Mouse (Mus musculus): ENCODE data around the gene 4933428G20Rik. TPM values are rescaled to one million over a fixed set of nuclear protein-coding genes. Genes with fewer than 3 reads are reported as not detected.

Gene 4933428G20Rik
- polyA plus RNA-seq, 1 experiment = 1.0 TPM

DNA sequence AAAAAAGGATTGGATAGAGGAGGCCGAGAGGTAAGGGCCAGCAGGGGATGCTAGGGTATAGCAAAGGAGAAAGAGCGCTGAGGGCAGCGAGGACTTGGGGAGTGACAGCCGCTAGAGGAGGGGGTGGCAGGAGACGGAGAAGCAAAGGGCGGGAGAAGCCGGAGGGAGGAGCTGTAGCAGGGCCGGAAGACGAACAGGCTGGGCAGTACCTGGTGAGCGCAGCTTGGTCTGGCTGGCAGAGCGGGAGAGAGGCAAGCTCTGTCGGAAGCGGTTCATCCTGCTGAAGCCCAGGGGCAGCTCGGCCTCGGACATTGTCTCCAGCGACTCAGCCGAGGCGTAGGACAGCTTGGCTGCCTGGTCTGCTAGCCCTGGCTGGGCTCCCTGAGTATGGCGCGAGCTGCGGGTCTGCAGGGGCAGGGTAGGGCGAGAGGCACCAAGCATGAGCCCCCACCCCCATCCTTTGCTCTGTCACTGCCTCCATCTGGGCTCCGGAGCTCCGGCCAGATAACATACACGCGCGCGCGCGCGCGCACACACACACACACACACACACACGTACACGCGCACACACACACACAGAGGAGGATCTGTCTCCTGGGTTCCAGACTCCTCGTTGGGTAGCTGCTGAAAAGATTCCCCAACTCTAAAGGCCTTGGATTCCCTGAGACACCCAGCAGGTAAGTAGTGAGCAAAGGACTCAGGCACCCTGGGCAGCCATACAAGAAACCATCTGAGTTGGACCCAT, 36.9 kb upstream of the 4933428G20Rik start:
- H3K4me2 ChIP-seq (ENCODE audit: low read depth) = no peak overlapping the region
- H3K4me3 ChIP-seq = no peak overlapping the region
- no peak for TF ChIP-seq TCF12 (IDR thresholded peaks at IDR 0.05; ENCODE audit: insufficient read depth, poor library complexity, severe bottlenecking)
- TF ChIP-seq POLR2AphosphoS2 (IDR thresholded peaks at IDR 0.05; ENCODE audit: insufficient read length, low read depth) = no peak
- TF ChIP-seq E2F4 (IDR thresholded peaks at IDR 0.05; ENCODE audit: insufficient read depth) = no peak
- no peak for TF ChIP-seq REST (IDR thresholded peaks at IDR 0.05; ENCODE audit: insufficient read depth, insufficient read length)
- no peak for TF ChIP-seq SRF (IDR thresholded peaks at IDR 0.05; ENCODE audit: control insufficient read depth, insufficient read length, low read depth)
- TF ChIP-seq TCF3 (IDR thresholded peaks at IDR 0.05; ENCODE audit: insufficient read length, low read depth) = no peak
- TF ChIP-seq MYOD1 (IDR thresholded peaks at IDR 0.05; ENCODE audit: control insufficient read depth in 1 of 3, insufficient read length in 2 of 3, low read depth in 2 of 3) = no peak
- no peak for TF ChIP-seq CEBPB (IDR thresholded peaks at IDR 0.05; ENCODE audit: insufficient read depth, poor library complexity, severe bottlenecking)
- no peak for TF ChIP-seq MAX (IDR thresholded peaks at IDR 0.05; ENCODE audit: low read depth)
- TF ChIP-seq MYOG (IDR thresholded peaks at IDR 0.05; ENCODE audit: control insufficient read depth in 1 of 3, insufficient read depth in 1 of 3, insufficient read length in 2 of 3, low read depth in 2 of 3) = no peak
- TF ChIP-seq POLR2A (IDR thresholded peaks at IDR 0.05; ENCODE audit: insufficient read length, low read depth) = no peak
- TF ChIP-seq USF1 (IDR thresholded peaks at IDR 0.05; ENCODE audit: low read depth) = no peak
- peaks cover 84% of the 10 kb centered on the region for H3K27me3 ChIP-seq (ENCODE audit: control insufficient read depth, insufficient read depth, insufficient read length)
- H3K36me3 ChIP-seq (ENCODE audit: control insufficient read depth, insufficient read depth) = no peaks in the 10 kb centered on the region
- no peaks in the 10 kb centered on the region for H3K79me2 ChIP-seq (ENCODE audit: control insufficient read depth, insufficient read depth)
- H3ac ChIP-seq (ENCODE audit: control insufficient read depth, insufficient read length) = no peak overlapping the region

DNA sequence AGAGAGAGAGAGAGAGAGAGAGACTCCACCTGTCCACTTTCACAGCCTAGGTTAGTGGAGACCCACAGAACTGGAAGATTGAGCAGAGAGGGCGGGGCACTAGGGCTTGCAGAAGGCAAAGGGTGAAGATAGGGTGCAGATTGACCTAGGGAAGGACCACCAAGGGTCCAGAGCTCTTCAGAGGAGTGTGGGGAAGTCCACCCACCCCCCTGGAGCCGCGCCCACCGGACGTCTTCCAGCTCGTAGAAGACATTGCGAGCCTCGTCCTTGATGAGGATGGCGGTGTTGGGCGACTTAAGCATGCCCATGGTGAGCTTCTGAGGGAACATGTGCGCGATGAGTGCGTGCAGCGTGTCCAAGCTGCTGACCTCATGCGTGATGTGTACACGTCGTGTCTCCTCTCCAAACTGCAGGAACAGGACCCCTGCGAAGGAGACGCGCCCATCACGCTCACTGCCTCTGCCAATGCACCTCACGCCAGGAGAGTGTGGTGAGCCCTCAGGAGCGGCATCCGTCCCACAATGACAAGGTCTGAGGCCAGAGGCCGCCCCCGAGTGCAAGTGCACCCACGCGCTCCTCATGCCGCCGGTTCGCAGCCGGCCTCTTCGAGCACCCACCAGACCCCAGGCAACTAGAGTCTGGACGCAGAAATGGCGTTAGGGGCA, 36.1 kb upstream of the 4933428G20Rik start:
- Histone ChIP-seq H3K79me2 (ENCODE audit: control insufficient read depth, insufficient read depth) (no peaks in the 10 kb centered on the region), H3K4me3 (no peak overlapping the region), H3K27me3 (ENCODE audit: control insufficient read depth, insufficient read depth, insufficient read length) (peaks cover 77% of the 10 kb centered on the region), H3K36me3 (ENCODE audit: control insufficient read depth, insufficient read depth) (no peaks in the 10 kb centered on the region), H3ac (ENCODE audit: control insufficient read depth, insufficient read length) (no peak overlapping the region), H3K4me2 (ENCODE audit: low read depth) (no peak overlapping the region)
- no peak for TF ChIP-seq REST (IDR thresholded peaks at IDR 0.05; ENCODE audit: insufficient read depth, insufficient read length)
- TF ChIP-seq MAX (IDR thresholded peaks at IDR 0.05; ENCODE audit: low read depth) = no peak
- TF ChIP-seq SRF (IDR thresholded peaks at IDR 0.05; ENCODE audit: control insufficient read depth, insufficient read length, low read depth) = no peak
- no peak for TF ChIP-seq CEBPB (IDR thresholded peaks at IDR 0.05; ENCODE audit: insufficient read depth, poor library complexity, severe bottlenecking)
- TF ChIP-seq MYOD1 (IDR thresholded peaks at IDR 0.05; ENCODE audit: control insufficient read depth in 1 of 3, insufficient read length in 2 of 3, low read depth in 2 of 3) = no peak
- no peak for TF ChIP-seq TCF3 (IDR thresholded peaks at IDR 0.05; ENCODE audit: insufficient read length, low read depth)
- no peak for TF ChIP-seq USF1 (IDR thresholded peaks at IDR 0.05; ENCODE audit: low read depth)
- no peak for TF ChIP-seq E2F4 (IDR thresholded peaks at IDR 0.05; ENCODE audit: insufficient read depth)
- no peak for TF ChIP-seq POLR2AphosphoS2 (IDR thresholded peaks at IDR 0.05; ENCODE audit: insufficient read length, low read depth)
- TF ChIP-seq MYOG (IDR thresholded peaks at IDR 0.05; ENCODE audit: control insufficient read depth in 1 of 3, insufficient read depth in 1 of 3, insufficient read length in 2 of 3, low read depth in 2 of 3) = no peak
- TF ChIP-seq TCF12 (IDR thresholded peaks at IDR 0.05; ENCODE audit: insufficient read depth, poor library complexity, severe bottlenecking) = no peak
- no peak for TF ChIP-seq POLR2A (IDR thresholded peaks at IDR 0.05; ENCODE audit: insufficient read length, low read depth)

GRCm38 (mm10) chr11:97535660-97536059, 35.5 kb upstream of the 4933428G20Rik start:
- Histone ChIP-seq H3ac (ENCODE audit: control insufficient read depth, insufficient read length) (no peak overlapping the region), H3K4me3 (no peak overlapping the region), H3K79me2 (ENCODE audit: control insufficient read depth, insufficient read depth) (no peaks in the 10 kb centered on the region), H3K27me3 (ENCODE audit: control insufficient read depth, insufficient read depth, insufficient read length) (peaks cover 77% of the 10 kb centered on the region), H3K36me3 (ENCODE audit: control insufficient read depth, insufficient read depth) (no peaks in the 10 kb centered on the region), H3K4me2 (ENCODE audit: low read depth) (no peak overlapping the region)
- no peak for TF ChIP-seq POLR2A (IDR thresholded peaks at IDR 0.05; ENCODE audit: insufficient read length, low read depth)
- no peak for TF ChIP-seq MAX (IDR thresholded peaks at IDR 0.05; ENCODE audit: low read depth)
- TF ChIP-seq E2F4 (IDR thresholded peaks at IDR 0.05; ENCODE audit: insufficient read depth) = no peak
- TF ChIP-seq POLR2AphosphoS2 (IDR thresholded peaks at IDR 0.05; ENCODE audit: insufficient read length, low read depth) = no peak
- TF ChIP-seq SRF (IDR thresholded peaks at IDR 0.05; ENCODE audit: control insufficient read depth, insufficient read length, low read depth) = no peak
- TF ChIP-seq MYOD1 (IDR thresholded peaks at IDR 0.05; ENCODE audit: control insufficient read depth in 1 of 3, insufficient read length in 2 of 3, low read depth in 2 of 3) = no peak

DNA sequence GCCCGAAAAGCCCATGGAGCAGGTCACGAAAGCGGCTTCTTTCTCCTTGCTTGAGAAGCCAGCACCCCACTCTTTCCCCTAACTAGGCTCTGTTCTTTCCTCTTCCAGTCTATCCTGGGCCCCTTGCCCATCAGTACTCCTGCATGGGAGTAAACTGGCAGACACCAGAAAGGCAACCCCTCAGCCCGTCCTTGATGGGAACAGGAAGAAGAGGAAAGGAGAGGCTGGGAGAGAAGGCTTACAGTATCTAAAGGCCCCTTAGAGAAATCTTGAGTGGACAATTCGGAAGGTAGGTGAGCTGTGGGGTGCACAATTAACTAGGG, 35.1 kb upstream of the 4933428G20Rik start:
- TF ChIP-seq CEBPB (IDR thresholded peaks at IDR 0.05; ENCODE audit: insufficient read depth, poor library complexity, severe bottlenecking) (no peak), E2F4 (IDR thresholded peaks at IDR 0.05; ENCODE audit: insufficient read depth) (no peak), MYOD1 (IDR thresholded peaks at IDR 0.05; ENCODE audit: control insufficient read depth in 1 of 3, insufficient read length in 2 of 3, low read depth in 2 of 3) (no peak), MAX (IDR thresholded peaks at IDR 0.05; ENCODE audit: low read depth) (no peak), REST (IDR thresholded peaks at IDR 0.05; ENCODE audit: insufficient read depth, insufficient read length) (no peak), USF1 (IDR thresholded peaks at IDR 0.05; ENCODE audit: low read depth) (no peak), POLR2AphosphoS2 (IDR thresholded peaks at IDR 0.05; ENCODE audit: insufficient read length, low read depth) (no peak), SRF (IDR thresholded peaks at IDR 0.05; ENCODE audit: control insufficient read depth, insufficient read length, low read depth) (no peak), TCF3 (IDR thresholded peaks at IDR 0.05; ENCODE audit: insufficient read length, low read depth) (no peak), POLR2A (IDR thresholded peaks at IDR 0.05; ENCODE audit: insufficient read length, low read depth) (no peak), MYOG (IDR thresholded peaks at IDR 0.05; ENCODE audit: control insufficient read depth in 1 of 3, insufficient read depth in 1 of 3, insufficient read length in 2 of 3, low read depth in 2 of 3) (no peak), TCF12 (IDR thresholded peaks at IDR 0.05; ENCODE audit: insufficient read depth, poor library complexity, severe bottlenecking) (no peak)
- Histone ChIP-seq H3K4me3 (no peak overlapping the region), H3K36me3 (ENCODE audit: control insufficient read depth, insufficient read depth) (no peaks in the 10 kb centered on the region), H3K4me2 (ENCODE audit: low read depth) (no peak overlapping the region), H3K27me3 (ENCODE audit: control insufficient read depth, insufficient read depth, insufficient read length) (peaks cover 77% of the 10 kb centered on the region), H3ac (ENCODE audit: control insufficient read depth, insufficient read length) (no peak overlapping the region), H3K79me2 (ENCODE audit: control insufficient read depth, insufficient read depth) (no peaks in the 10 kb centered on the region)

All from myocyte (in vitro differentiated cells).